Mouse (Mus musculus) small intestine, adult 2 months (tissue): Measurements from ENCODE around the gene Gm14403. TPM values are rescaled to one million over a fixed set of nuclear protein-coding genes. Genes with fewer than 3 reads are reported as not detected.

ENCODE experiments used
- polyA plus RNA-seq: library from polyadenylated mRNA; depleted of rRNA; stranded (reverse); fragments of >200 nt; gene quantifications from 2 replicates; pipeline ENCODE4 v1.2.3, GENCODE M21; 2012; rRNA removed

The Gm14403 gene
- polyA plus RNA-seq, 1 experiment: not detected

Other genes starting within 250 kb of the Gm14403 start
- not detected in 2 replicates for gene Gm14409, start 231.2 kb upstream of the Gm14403 start, polyA plus RNA-seq
- not detected in 2 replicates for gene Gm14412, start 173.9 kb upstream of the Gm14403 start, polyA plus RNA-seq
- gene Gm14418, start 99.9 kb upstream of the Gm14403 start, polyA plus RNA-seq: 0.42 TPM in 1 of 2 replicates, not detected in the other
- 0.43 and 0.70 TPM in 2 replicates for gene Zfp970, start 33.5 kb upstream of the Gm14403 start, polyA plus RNA-seq
- not detected in 2 replicates for gene Gm14406, start 80.0 kb downstream of the Gm14403 start, polyA plus RNA-seq